Mouse (Mus musculus) thymus, postnatal 36 days (tissue): ENCODE measurements around the gene Rab11fip5.

Experiments used
- DNase-seq, 2 experiments: peaks; one replicate each; pipeline ENCODE4 v3.0.0; 2022; ENCODE audit warnings: mixed read lengths in 2 of 2

Rab11fip5 gene

DNA sequence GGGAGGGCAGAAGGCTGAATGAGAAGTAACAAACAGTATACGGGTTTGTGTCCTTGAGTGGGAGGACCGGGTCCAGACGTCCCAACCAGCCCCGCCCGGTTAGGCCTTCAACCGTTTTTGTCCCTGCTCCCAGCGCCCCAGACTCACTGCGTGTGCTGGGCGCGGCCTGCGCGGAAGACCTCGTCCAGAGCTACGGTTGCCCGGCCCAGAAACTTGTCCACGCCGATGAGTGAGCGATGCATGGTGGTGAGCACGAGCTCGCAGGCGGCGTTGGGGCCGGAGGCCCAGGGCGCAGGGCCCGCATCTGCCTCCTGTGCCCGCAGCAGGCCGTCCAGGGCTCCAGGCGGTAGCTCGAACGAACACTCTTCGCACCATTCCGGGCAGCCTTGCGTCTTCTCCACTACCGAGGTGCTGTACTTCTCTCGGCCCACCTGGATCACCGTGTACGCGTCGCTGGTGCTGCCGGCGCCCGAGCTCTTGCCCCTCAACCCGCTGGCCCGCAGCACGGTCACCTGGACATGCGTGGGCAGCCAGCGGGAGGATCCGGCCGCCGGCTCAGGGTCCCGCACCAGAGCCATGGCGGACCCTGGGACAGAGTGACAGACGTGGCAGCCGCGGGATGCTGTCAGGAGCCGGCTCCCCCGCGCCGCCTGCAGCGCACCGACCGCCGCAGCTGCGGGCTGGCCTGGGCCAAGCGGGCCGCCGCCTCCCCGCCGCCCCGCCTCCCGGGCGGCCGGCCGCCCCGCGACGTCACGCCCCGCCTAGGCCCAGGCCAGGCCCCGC is at the start of gene Rab11fip5:
TSS of gene Rab11fip5 (minus strand) at position 684 of the 783 bp plus-strand sequence.
- no peak for DNase-seq

DNA sequence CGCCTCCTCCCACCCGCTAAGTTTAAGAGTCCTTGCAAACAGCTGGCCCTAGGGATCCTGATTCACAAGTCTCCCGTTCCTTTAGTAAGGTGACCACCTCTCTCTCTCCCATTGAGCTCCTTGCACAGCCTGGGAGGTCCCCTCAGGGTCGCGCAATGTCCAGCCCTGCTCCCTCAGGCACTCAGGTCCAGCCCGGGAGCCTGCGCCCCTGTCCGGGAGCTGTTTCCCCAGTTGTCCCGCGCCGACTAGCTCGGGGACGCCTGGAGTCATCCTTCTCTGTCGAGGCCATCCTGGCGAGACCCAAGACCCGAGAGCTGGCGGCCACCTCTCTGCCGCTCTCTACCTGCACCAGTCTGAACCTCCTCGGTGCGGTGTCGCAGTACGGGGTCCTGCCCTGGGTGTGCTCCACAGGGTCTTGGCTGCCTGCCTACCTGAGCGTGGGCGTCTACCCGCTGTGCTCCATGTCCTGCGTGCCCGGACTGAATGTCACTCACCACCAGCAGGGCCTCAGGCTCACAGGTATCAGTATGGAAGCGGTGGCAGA is 49.5 kb upstream of the Rab11fip5 start, which contains the start of gene Noto:
TSS of gene Noto (plus strand) at position 51 of the 544 bp plus-strand sequence.
- no peak for DNase-seq

- DNase-seq: no peak
These were observed 44.7 kb upstream of the Rab11fip5 start for GRCm38 (mm10) chr6:85419150-85419549.

- no peak for DNase-seq
These were observed 41.4 kb upstream of the Rab11fip5 start for GRCm38 (mm10) chr6:85415829-85416228.

- DNase-seq: peak; percentile 24 to 25
These were observed 36.4 kb upstream of the Rab11fip5 start for GRCm38 (mm10) chr6:85410771-85411273.

DNA sequence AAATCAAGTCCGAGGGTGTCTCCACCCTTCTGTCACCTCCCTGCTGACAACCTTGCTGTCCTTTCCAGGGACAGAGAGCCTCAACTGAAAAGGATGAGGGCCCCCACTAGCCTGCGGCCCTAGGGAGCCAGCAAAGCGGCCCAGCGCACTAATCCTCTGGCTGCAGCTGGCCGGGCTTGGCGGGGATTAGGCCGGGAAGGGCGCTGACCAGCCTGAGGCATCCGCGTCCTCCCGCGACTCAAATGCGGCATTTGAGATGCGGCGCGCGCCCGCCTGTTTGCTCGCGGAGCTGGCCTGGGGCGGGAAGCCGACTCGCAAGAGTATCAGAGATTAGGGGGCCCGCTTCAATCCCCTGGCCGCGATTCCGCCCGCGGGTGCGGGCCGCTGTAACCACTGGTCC is 34.6 kb upstream of the Rab11fip5 start:
- no peak for DNase-seq

DNA sequence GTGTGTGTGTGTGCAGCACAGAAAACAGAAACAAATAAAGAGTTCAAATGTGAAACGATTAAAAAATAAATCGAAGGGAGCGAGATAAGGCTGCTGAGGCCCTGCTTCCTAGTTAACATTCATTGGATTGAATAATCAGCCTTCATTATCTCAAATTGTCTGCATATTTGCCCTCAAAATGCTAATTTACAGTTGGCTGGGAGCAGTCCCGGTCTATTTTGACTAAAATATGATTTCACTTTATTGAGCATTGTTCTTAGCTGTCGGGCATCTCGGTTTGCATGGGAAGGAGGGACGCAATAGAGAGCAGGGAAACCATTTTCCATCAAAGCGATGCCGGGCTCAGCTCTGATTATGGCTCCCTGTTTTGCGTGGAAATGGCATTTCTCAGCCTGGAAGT is 28.6 kb upstream of the Rab11fip5 start:
- no peak for DNase-seq

DNA sequence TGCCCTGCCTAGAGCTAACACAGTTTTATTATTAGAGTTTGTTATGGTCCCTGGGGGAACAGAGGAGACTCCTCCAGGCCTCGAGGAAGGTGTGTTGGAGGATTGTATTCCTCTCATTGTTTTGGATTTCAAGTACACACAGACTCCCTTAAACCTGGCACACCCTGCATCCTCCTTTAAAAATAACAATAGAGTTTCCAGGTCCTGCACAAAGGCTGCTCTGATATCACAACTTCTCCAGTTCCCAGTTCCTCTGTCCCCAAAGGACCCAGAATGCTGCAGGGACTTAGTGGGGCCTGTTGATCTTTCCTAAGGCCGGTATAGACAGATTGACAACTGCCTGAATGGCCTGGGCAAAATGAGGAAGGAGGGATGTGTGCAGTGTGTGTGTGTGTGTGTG is 28.2 kb upstream of the Rab11fip5 start:
- DNase-seq: no peak

- DNase-seq: no peak
These were observed 25.3 kb upstream of the Rab11fip5 start for GRCm38 (mm10) chr6:85399715-85400114.

DNA sequence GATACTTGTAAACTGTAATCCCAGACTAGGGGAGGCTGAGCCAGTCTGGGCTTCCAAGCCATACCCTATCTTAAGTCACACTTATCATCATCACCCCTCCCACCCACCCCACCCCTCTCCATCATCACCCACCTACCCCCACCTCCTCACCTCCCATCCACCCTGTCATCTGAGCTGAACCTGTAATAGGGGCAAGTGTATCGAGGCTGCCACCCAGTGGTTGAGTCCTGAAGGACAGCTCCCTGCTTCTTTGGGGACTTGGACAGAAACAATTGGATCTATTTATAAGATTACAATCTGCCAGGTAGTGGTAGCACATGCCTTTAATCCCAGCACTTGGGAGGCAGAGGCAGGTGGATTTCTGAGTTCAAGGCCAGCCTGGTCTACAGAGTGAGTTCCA is 22.7 kb upstream of the Rab11fip5 start:
- DNase-seq: peak; percentile 39

GRCm38 (mm10) chr6:85395360-85395759 is 20.9 kb upstream of the Rab11fip5 start:
- DNase-seq: no peak

GRCm38 (mm10) chr6:85391803-85392202 is 17.4 kb upstream of the Rab11fip5 start:
- peak; percentile 42 to 51 for DNase-seq

DNA sequence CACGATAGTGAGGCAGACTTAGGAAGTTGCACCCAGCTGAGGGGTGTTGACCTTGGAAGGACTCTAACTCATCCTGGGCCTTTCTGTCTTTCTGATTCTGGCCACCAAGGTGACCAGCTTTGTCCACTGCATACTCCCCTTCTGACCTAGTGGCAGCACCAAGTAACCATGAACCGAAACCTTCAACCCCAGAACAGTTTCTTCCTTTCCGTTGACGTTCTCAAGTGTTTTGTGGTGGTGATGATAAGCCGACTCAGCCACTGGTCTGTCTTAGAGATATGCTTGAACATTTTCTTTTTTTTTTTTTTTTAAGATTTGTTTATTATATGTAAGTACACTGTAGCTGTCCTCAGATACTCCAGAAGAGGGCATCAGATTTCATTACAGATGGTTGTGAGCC is 14.2 kb upstream of the Rab11fip5 start:
- DNase-seq: no peak

DNA sequence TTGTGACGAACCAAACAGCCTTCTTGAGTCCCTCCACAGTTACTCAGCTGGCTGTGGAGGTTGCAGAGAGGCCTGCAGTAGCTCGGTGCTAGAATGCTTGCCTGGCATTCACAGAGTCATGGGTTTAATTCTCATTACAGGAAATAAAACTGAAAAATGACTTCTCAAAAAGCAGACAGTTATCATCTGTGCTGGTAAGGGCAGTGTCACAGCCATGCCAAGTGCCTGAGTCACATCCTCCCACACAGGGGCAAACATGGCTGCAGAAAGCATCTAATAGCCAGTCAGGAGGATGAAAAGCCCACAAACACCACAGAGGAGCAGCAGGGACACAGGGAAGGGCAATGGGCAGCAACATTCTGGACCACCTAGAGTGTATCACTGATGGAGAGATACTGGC is 8.4 kb upstream of the Rab11fip5 start:
- DNase-seq: no peak

DNA sequence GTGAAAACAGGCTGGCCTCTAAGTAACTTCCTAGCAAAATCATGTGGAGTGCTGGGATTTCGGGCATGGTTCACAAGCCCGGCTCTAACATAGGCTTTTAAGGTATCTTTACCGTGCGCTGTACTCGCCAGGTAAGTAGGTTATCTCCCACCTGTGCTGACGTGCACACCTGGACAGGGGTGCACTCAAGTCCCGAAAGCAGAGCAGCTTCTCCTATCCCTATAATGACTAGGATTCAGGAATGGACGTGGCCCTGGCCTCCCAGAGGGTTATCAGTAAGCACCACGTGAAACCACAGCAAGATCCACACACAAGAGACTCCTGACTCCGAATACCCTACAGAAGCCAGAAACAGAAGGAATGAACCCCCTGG is 7.2 kb upstream of the Rab11fip5 start:
- no peak for DNase-seq

DNA sequence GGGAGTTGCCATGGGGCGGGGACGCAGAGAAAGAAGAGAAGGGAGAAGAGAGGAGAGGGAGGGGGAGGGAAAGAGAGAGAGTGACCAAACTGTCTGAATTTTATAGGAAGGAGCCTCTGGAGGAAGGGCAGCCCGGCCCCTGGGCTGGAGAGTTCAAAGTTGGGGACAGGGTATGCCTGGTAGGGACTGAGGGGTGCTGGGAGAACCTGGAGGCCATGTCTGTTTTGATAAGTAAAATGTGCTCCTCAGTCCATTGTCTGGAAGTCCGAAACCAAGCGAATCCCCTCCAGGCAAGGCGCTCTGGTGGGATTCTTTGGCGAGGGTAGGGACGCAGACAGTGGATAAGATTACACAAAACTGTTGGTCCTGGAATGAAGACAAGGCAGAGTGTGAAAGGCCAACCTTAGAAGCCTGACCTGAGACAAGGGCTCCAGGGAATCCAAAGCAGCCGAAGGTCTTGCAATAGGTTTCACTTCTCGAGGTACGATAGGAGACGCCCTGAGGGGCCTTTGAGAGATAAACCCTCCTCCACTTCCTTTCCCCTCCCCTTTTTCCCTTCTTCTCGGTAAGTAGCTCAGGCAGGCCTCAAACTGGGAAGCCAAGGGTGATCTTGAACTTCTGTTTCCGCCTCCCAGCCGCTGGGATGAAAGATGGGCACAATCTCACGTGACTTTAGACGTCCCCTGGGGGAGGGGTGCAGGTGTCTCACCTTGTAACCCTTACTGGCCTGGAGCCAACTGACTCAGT is 6.6 kb upstream of the Rab11fip5 start:
- peak; percentile 11 to 22 for DNase-seq

DNA sequence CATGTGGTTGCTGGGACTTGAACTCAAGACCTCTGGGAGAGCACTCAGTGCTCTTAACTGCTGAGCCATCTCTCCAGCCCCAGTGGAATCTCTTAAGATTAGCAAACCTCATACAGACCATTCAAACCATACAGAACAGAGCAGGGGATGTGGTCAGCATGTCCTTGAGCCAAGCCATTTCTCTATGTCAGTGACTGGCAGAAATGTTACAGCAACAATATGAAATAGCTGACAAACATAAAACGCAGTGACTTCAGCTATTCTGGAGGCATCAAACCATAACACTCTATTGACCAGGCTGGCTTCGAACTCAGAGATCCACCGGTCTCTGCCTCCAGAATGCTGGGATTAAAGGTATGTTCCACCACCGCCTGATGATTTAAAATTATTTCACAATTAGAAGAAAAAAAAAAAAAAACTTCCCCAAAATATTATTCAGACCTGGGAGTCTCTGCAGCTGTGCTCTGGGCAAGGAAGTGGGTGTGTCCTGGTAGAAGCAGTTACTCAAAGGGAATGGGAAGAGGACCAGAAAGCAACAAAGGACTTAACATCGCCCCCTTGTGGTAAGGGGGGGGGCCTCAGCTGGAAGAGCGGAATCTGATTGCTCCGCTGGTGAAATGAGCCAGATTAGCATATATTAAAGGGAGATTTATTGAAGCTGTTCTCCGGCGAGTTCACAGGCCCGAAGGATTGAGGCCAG is 5.9 kb upstream of the Rab11fip5 start:
- peak; percentile 55 to 60 for DNase-seq

DNA sequence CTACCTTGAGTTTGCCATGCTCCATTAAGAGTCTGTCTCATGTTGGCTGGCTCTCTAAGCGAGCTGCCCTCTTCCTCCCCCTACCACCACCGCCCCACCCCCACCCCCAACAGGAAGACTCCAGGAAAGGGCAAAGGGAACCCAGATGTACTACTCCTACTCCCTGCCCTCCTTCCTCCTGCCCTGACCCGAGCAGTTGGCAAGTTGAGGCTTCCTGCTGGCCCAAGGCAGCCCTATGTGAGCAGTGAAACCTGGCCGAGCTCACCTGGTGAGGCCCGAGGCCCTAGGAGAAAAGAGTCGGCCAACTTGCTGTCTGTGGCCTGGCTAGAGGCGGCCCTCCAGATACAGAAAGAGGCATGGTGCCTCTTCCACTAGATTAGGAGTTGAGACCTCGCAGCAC is 4.2 kb upstream of the Rab11fip5 start:
- DNase-seq: no peak

DNA sequence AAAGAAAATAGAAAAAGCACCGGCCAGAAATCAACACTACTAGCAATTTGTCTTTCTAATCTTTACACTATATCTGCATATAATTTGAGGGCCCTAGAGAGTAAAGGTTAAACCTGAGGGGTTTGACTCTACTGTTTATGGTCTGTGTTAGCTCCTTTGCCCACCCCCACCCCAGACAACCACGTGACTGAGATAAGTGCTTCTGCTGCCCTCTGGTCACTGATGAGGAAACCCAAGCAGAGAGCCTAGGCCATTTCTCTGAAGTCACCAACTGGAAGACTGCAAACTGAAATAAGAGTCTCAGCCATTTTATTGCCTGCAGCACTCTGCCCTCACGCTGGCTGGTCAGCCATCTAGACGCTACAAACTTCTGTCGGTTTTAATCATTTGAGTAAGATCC is 3.4 kb upstream of the Rab11fip5 start:
- DNase-seq: no peak

GRCm38 (mm10) chr6:85377066-85377734 is 2.8 kb upstream of the Rab11fip5 start:
- no peak for DNase-seq

DNA sequence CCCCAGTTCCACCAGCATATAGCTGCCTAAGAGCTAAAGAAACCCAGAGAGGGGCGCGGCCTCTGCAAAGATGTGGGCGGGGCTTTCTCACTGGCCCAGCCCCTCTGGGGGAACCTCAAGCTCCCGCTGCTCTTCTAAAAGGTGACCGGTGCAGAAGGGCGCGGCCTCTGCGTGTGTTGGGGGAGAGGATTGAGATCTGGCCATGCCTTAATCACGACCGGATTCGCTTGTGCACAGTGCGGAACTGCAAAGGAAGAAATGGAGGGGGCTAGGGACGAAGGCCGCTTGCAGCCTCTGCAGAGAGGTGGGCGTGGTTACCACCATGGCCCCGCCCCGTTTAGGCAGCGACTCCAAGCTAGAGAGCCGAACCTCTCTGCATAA is 290 bp upstream of the Rab11fip5 start:
- DNase-seq: peak; percentile 96 to 97

DNA sequence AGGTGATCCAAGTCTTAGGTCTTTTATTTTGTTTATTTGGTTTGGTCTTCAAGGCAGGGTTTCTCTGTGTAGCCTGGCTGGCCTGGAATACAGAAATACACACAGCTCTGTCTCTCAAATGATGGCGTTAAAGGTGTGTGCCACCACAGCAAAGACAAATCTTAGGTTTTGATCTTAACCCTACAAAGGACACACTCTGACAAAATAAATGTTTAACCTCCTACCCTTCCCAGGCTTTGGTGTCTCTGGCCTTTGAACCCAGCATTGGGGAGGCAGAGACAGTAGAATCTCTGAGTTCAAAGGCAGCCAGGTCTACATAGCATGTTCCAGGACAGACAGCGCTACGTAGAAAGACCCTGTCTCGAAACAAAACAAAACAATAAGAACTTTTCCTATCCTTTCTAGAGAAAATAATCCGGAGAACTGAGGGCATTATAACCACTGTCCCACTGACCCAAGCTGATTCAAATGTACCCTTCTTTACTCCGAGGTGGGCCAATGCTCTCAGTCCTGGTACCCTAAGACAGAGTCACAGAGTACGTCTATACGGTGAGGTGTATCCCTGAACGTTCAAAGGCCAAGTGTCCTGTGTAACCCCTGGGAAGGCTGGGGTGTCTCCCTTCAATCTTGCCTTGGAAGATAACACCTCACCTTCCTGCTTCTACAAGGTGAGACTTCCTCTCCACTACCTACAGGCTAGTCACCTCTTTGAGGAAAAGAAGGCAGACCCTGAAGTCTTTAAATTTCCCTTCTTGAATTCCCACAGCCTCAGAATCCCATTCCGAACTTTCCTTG is 1.2 kb downstream of the Rab11fip5 start:
- no peak for DNase-seq
